Mouse (Mus musculus) urinary bladder, adult 18-20 months (tissue): Measurements from ENCODE around the gene Prss34.

Experiments used
- DNase-seq, 2 experiments: peaks; one replicate each; pipeline ENCODE4 v3.0.0; 2022; ENCODE audit warnings: low spot score in 2 of 2, mixed read lengths in 2 of 2

Prss34 gene

GRCm38 (mm10) chr17:25318354-25318753, 20.2 kb downstream of the Prss34 start, which contains the start of gene Prss29:
Gene Prss29, plus strand, starts transcription at chr17:25318654.
- no peak for DNase-seq

DNA sequence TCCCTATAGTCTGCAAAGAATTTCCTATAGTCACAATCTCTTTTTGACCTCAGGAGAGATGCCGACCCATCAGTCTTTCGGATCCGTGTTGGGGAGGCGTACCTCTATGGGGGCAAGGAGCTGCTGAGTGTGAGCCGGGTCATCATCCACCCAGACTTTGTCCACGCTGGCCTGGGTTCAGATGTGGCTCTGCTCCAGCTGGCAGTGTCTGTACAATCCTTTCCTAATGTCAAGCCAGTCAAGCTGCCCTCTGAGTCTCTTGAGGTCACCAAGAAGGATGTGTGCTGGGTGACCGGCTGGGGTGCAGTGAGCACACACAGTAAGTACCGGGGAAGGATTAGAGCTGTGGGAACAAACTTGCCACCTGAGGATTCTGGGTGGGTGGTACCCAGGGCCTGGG, 22.6 kb downstream of the Prss34 start:
- DNase-seq: no peak

DNA sequence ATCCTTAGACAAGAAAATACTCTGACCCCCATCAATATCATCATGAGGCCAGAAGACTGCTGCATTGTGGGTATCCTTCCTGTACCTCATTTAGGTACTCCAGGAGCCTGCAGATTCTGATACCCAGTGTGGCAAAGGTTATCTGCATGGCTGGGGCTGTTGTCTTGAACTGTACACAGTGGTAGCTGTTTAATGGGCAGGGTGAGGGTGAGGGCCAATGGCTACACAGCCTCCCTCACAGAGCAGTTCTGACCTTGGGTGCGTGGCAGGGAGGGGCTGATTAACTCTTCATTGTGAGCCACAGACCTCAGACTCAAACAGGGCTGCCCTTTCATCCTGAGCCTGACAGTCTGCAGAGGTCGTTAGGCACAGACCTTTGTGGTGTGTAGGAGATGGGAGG, 24.7 kb downstream of the Prss34 start:
- DNase-seq: no peak

- DNase-seq: no peak
These were observed 34.1 kb downstream of the Prss34 start for GRCm38 (mm10) chr17:25332321-25332720.

GRCm38 (mm10) chr17:25333943-25334342, 35.7 kb downstream of the Prss34 start:
- DNase-seq: peak; percentile 7 to 27

DNA sequence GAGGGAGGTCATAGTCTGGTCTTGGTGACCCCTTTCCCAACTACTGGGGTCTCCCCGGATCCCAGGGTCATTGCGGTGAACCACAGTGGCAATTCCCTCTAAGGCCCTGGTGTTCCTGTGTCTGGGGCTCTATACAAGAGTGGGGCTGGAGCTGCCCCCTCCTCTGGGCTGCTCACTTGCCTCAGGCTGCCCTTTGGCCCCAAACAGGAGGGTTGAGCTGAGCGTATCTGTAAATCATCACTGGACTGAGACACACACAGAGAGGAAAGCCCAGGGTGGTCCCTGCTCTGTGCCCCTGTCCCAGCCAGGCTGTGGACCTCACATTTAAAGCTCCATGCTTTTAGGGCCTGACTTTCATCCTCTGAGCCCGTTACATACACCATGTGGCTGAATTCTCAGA, 40.0 kb downstream of the Prss34 start:
- DNase-seq: no peak

DNA sequence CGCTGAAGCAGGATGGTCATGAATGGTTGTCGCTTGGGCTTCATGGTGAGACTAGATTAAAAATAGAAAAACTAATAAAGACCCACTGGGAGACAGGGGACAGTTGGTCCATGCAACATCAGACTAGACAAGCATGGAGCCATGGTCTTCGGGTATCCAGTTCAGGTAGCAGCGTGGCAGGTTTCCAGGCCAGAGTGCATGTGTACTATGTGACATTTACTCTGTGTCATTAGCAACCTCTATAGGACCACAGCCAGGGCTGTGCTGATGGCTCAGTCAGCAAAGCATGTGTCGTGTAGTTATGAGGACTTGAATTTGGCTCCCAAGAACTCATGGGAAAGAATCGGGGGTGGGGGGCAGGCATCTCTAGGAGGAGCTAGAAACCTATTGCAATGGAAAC, 41.8 kb downstream of the Prss34 start:
- DNase-seq: no peak

DNA sequence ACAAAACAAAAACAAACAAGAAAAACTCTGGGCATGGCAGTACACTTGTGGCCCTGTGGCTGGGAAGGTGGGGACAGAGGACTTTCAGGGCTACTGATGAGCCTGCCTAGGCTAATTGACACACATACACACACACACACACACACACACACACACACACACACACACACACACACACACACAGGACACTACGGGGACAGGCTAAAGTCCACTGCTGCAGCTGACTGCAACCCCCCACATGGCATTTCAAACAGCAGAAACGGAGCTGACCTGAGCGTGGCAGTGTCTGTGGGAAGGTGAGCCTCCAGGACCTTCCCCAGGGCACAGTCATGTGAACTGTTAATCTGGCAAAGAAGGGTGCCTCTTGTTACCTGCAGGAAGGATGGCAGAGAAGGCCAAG, 43.3 kb downstream of the Prss34 start:
- no peak for DNase-seq

DNA sequence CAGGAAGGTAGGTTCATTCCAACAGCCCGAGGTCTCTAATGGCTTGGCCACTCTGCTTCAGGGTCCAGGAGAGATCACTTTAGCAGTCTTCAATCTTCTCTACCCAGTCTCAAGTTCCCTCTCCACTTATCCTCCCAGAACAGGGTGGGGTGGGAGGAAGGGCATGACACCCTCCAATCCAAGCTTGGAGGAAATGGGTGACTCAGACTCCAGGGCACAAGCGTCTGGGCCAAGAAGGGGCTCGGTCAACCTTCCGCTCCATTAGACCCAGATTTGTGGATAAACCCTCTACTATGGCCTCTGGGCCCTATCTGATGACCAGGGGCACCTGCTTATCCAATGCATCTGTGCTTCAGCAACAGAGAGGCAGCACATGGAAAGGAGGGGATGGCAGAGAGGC, 47.3 kb downstream of the Prss34 start, which contains the start of gene Tpsab1:
Gene Tpsab1 (minus strand): TSS at position 101 of the 400 bp plus-strand sequence.
- DNase-seq: no peak
